Mouse (Mus musculus): Measurements from ENCODE around the gene Gm3278.
"Not testable (repeated sequence)": the region's sequence is repeated elsewhere in the genome, so short reads cannot be mapped to it uniquely, and the experiment has no call there.

Gene Gm3278
- long read RNA-seq, experiment 1 = 0 reads
- long read RNA-seq, experiment 2 = 0 reads

- intact Hi-C loops (cut with DNase I) = not testable (repeated sequence)
Observed at GRCm38 (mm10) chr14:4892116-4892515, at the start of gene Gm3278. TSS of gene Gm3278 (plus strand) at chr14:4892416.

GRCm38 (mm10) chr14:4855299-4855980 lies 36.8 kb upstream of the Gm3278 start, which contains the start of gene Gm3264:
TSS of gene Gm3264 (plus strand) at chr14:4855576.
- intact Hi-C loops (cut with DNase I) = not testable (repeated sequence)
